22 mouse cellular contexts compared by ENCODE assay signal in the genomic region with DNA sequence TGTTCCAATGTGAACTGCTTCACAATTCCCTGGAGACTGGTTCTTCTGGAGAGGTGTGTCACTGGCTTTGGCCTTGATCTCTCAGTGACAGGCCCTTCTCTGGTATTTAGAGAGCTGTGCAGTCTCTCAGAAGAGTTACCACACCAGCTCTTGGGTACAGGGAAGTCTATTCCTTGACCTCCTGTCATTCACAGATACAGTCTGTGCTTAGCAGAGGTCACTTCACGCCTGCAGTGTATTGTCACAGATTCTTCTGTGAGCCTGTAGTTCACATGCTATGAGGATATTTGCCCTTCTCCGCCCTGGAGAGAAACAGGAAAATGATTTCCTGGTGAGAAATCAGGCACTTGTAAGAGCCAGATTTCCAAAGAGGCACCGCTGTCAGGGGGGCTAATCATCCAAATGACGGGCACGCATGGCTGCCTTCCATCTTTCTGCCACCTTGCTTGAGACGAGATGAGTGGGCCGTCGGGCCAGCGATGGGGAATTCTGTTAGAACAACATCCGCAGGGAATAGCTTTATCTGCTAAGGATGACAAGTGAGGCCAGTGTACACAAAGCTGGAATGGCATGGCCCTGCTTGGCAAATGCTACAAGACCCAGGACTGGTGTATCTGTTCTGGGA.
DNase-seq lines count a peak whose midpoint lies in the region; ATAC-seq and TF ChIP-seq lines count a peak whose summit lies in the region.
"Had no signal": no experiment of that assay in that cellular context is flagged by ENCODE, and none has a peak within 500 bp of the region (broad histone marks: within the 10 kb centered on the region; RNA-seq: fewer than 3 reads in every experiment).

No protein-coding gene starts in this region.

- H3K4me1 ChIP-seq in hindbrain, embryonic 12.5 days: peaks cover 5% of the 10 kb centered on the region; the same call in 1 of the 2 replicates
- 0 out of 2 replicates have a peak, but pooled peaks cover 5% of the 10 kb centered on the region for H3K4me1 ChIP-seq in hindbrain, embryonic 10.5 days (replicated peaks)
- H3K4me1 ChIP-seq in midbrain, postnatal 0 days (ENCODE audit: insufficient read depth, low read length): no peaks in the 10 kb centered on the region; the same call in 1 of the 2 replicates
- peaks cover 12% of the 10 kb centered on the region for H3K4me1 ChIP-seq in midbrain, embryonic 10.5 days
- H3K4me1 ChIP-seq in heart, embryonic 15.5 days (replicated peaks): peaks cover 33% of the 10 kb centered on the region
- H3K4me1 ChIP-seq in hindbrain, postnatal 0 days (ENCODE audit: insufficient read depth, low read length): no peaks in the 10 kb centered on the region
- peaks cover 10% of the 10 kb centered on the region for H3K4me1 ChIP-seq in forebrain, embryonic 15.5 days
- H3K4me1 ChIP-seq: liver, embryonic 13.5 days; lung, embryonic 15.5 days; midbrain, embryonic 15.5 days had no signal

- 63% methylated on average over 10 of the region's 10 CpGs for WGBS in hindbrain, embryonic 12.5 days
- WGBS in hindbrain, embryonic 10.5 days: 83% methylated on average over 10 of the region's 10 CpGs
- WGBS in midbrain, postnatal 0 days: 55% methylated on average over 10 of the region's 10 CpGs
- 87% methylated on average over 10 of the region's 10 CpGs for WGBS in midbrain, embryonic 10.5 days
- WGBS in heart, embryonic 15.5 days: 34% methylated on average over 10 of the region's 10 CpGs
- 41% methylated on average over 10 of the region's 10 CpGs for WGBS in hindbrain, postnatal 0 days
- 54% methylated on average over 10 of the region's 10 CpGs for WGBS in forebrain, embryonic 15.5 days

- no peaks in the 10 kb centered on the region for H3K27me3 ChIP-seq in hindbrain, embryonic 12.5 days
- H3K27me3 ChIP-seq in hindbrain, embryonic 10.5 days (ENCODE audit: insufficient read depth, poor library complexity, severe bottlenecking): no peaks in the 10 kb centered on the region
- no peaks in the 10 kb centered on the region for H3K27me3 ChIP-seq in midbrain, postnatal 0 days (ENCODE audit: insufficient read depth, low read length)
- H3K27me3 ChIP-seq in midbrain, embryonic 10.5 days (ENCODE audit: low read depth, poor library complexity, severe bottlenecking): no peaks in the 10 kb centered on the region
- H3K27me3 ChIP-seq in heart, embryonic 15.5 days: no peaks in the 10 kb centered on the region
- no peaks in the 10 kb centered on the region for H3K27me3 ChIP-seq in hindbrain, postnatal 0 days (ENCODE audit: insufficient read depth, low read length)
- H3K27me3 ChIP-seq in forebrain, embryonic 15.5 days: no peaks in the 10 kb centered on the region
- H3K27me3 ChIP-seq: embryonic facial prominence, embryonic 12.5 days; forebrain, embryonic 13.5 days; limb, embryonic 13.5 days; liver, embryonic 13.5 days; lung, embryonic 15.5 days; midbrain, embryonic 15.5 days had no signal

- no peak for DNase-seq in hindbrain, embryonic 10.5 days (ENCODE audit: low spot score)
- peak; percentile 32 for DNase-seq in midbrain, postnatal 0 days (ENCODE audit: low spot score)
- DNase-seq in midbrain, embryonic 10.5 days (ENCODE audit: low spot score): no peak
- DNase-seq in hindbrain, postnatal 0 days (ENCODE audit: low spot score): peak; percentile 42
- DNase-seq: adrenal gland, postnatal 36 days; cerebellum, adult 8-10 months; gastrocnemius, postnatal 10 days; kidney, adult 9 months; kidney, postnatal 25 days; liver, embryonic 13.5 days; right cerebral cortex, adult 18-20 months; thymus, postnatal 36 days had no signal

- H3K27ac ChIP-seq in hindbrain, embryonic 12.5 days: peak overlapping the region; percentile 52; the same call in 1 of the 2 replicates
- no peak overlapping the region for H3K27ac ChIP-seq in hindbrain, embryonic 10.5 days
- H3K27ac ChIP-seq in midbrain, postnatal 0 days (ENCODE audit: low read depth, low read length): no peak overlapping the region
- no peak overlapping the region for H3K27ac ChIP-seq in midbrain, embryonic 10.5 days (replicated peaks)
- peak overlapping the region; percentile 52 for H3K27ac ChIP-seq in heart, embryonic 15.5 days
- no peak overlapping the region for H3K27ac ChIP-seq in hindbrain, postnatal 0 days
- H3K27ac ChIP-seq in forebrain, embryonic 15.5 days (replicated peaks): no peak overlapping the region
- H3K27ac ChIP-seq: embryonic facial prominence, embryonic 12.5 days; forebrain, embryonic 13.5 days; heart, adult 2 months; limb, embryonic 13.5 days; liver, embryonic 13.5 days; lung, embryonic 15.5 days; midbrain, embryonic 15.5 days had no signal

- no peaks in the 10 kb centered on the region for H3K9me3 ChIP-seq in hindbrain, embryonic 12.5 days (replicated peaks)
- H3K9me3 ChIP-seq in hindbrain, embryonic 10.5 days: no peaks in the 10 kb centered on the region
- H3K9me3 ChIP-seq in midbrain, postnatal 0 days (ENCODE audit: low read length): no peaks in the 10 kb centered on the region
- H3K9me3 ChIP-seq in midbrain, embryonic 10.5 days (replicated peaks): no peaks in the 10 kb centered on the region
- no peaks in the 10 kb centered on the region for H3K9me3 ChIP-seq in heart, embryonic 15.5 days (replicated peaks)
- no peaks in the 10 kb centered on the region for H3K9me3 ChIP-seq in hindbrain, postnatal 0 days (ENCODE audit: low read length)
- H3K9me3 ChIP-seq in forebrain, embryonic 15.5 days: no peaks in the 10 kb centered on the region
- H3K9me3 ChIP-seq: embryonic facial prominence, embryonic 12.5 days; forebrain, embryonic 13.5 days; limb, embryonic 13.5 days; liver, embryonic 13.5 days; lung, embryonic 15.5 days; midbrain, embryonic 15.5 days had no signal

- no peak overlapping the region for H3K4me2 ChIP-seq in hindbrain, embryonic 12.5 days (replicated peaks)
- no peak overlapping the region for H3K4me2 ChIP-seq in midbrain, postnatal 0 days (ENCODE audit: low read depth, low read length, poor library complexity, severe bottlenecking)
- H3K4me2 ChIP-seq in heart, embryonic 15.5 days: no peak overlapping the region
- no peak overlapping the region for H3K4me2 ChIP-seq in hindbrain, postnatal 0 days (ENCODE audit: low read depth, low read length)
- no peak overlapping the region for H3K4me2 ChIP-seq in forebrain, embryonic 15.5 days (replicated peaks)
- H3K4me2 ChIP-seq: embryonic facial prominence, embryonic 12.5 days; forebrain, embryonic 13.5 days; limb, embryonic 13.5 days; liver, embryonic 13.5 days; lung, embryonic 15.5 days; midbrain, embryonic 15.5 days had no signal

- H3K9ac ChIP-seq in hindbrain, embryonic 12.5 days: no peak overlapping the region
- no peak overlapping the region for H3K9ac ChIP-seq in midbrain, postnatal 0 days (replicated peaks; ENCODE audit: low read length, poor library complexity, severe bottlenecking)
- H3K9ac ChIP-seq in heart, embryonic 15.5 days: no peak overlapping the region
- no peak overlapping the region for H3K9ac ChIP-seq in hindbrain, postnatal 0 days (replicated peaks; ENCODE audit: low read length)
- no peak overlapping the region for H3K9ac ChIP-seq in forebrain, embryonic 15.5 days (replicated peaks)
- H3K9ac ChIP-seq: embryonic facial prominence, embryonic 12.5 days; forebrain, embryonic 13.5 days; limb, embryonic 13.5 days; liver, embryonic 13.5 days; lung, embryonic 15.5 days; midbrain, embryonic 15.5 days had no signal

- ATAC-seq in hindbrain, embryonic 12.5 days (ENCODE audit: low FRiP score): no peak; the same call in 1 of the 2 replicates
- ATAC-seq in midbrain, postnatal 0 days (ENCODE audit: low FRiP score): 0 out of 2 replicates have a peak, but pooled peaks have one; percentile 31
- 0 out of 2 replicates have a peak, but pooled peaks have one; percentile 13 for ATAC-seq in heart, embryonic 15.5 days (replicated peaks; ENCODE audit: insufficient number of reproducible peaks, insufficient read depth, low FRiP score, low read depth)
- ATAC-seq in hindbrain, postnatal 0 days: peak; percentile 61; the same call in 1 of the 2 replicates
- ATAC-seq in forebrain, embryonic 15.5 days (replicated peaks): no peak
- ATAC-seq: forebrain, embryonic 13.5 days; midbrain, embryonic 15.5 days had no signal

- no peaks in the 10 kb centered on the region for H3K36me3 ChIP-seq in hindbrain, embryonic 12.5 days
- H3K36me3 ChIP-seq in hindbrain, embryonic 10.5 days: no peaks in the 10 kb centered on the region
- no peaks in the 10 kb centered on the region for H3K36me3 ChIP-seq in midbrain, postnatal 0 days (ENCODE audit: insufficient read depth, low read length)
- no peaks in the 10 kb centered on the region for H3K36me3 ChIP-seq in midbrain, embryonic 10.5 days
- H3K36me3 ChIP-seq in heart, embryonic 15.5 days: no peaks in the 10 kb centered on the region
- H3K36me3 ChIP-seq in hindbrain, postnatal 0 days (ENCODE audit: insufficient read depth, low read length): no peaks in the 10 kb centered on the region
- no peaks in the 10 kb centered on the region for H3K36me3 ChIP-seq in forebrain, embryonic 15.5 days
- H3K36me3 ChIP-seq: embryonic facial prominence, embryonic 12.5 days; limb, embryonic 13.5 days; liver, embryonic 13.5 days; lung, embryonic 15.5 days; midbrain, embryonic 15.5 days had no signal

- no peak overlapping the region for H3K4me3 ChIP-seq in hindbrain, embryonic 12.5 days
- no peak overlapping the region for H3K4me3 ChIP-seq in hindbrain, embryonic 10.5 days
- no peak overlapping the region for H3K4me3 ChIP-seq in midbrain, postnatal 0 days (ENCODE audit: low read depth, low read length)
- no peak overlapping the region for H3K4me3 ChIP-seq in midbrain, embryonic 10.5 days
- H3K4me3 ChIP-seq in heart, embryonic 15.5 days: no peak overlapping the region
- no peak overlapping the region for H3K4me3 ChIP-seq in hindbrain, postnatal 0 days (ENCODE audit: low read length)
- no peak overlapping the region for H3K4me3 ChIP-seq in forebrain, embryonic 15.5 days
- H3K4me3 ChIP-seq: embryonic facial prominence, embryonic 12.5 days; erythroblast, embryonic 14.5 days; forebrain, embryonic 13.5 days; heart, adult 2 months; limb, embryonic 13.5 days; liver, embryonic 13.5 days; lung, embryonic 15.5 days; midbrain, embryonic 15.5 days had no signal

- no peak for TF ChIP-seq CTCF in midbrain, postnatal 0 days (IDR thresholded peaks at IDR 0.05)
- TF ChIP-seq CTCF in hindbrain, postnatal 0 days (IDR thresholded peaks at IDR 0.05; ENCODE audit: low read depth): no peak

Comparison
In these comparisons a context has a peak if more than half of its experiments do, and no peak if none do; other contexts are left out.
1. ATAC-seq: peak in midbrain, postnatal 0 days (single experiment), heart, embryonic 15.5 days (single experiment) and hindbrain, postnatal 0 days (single experiment); none in hindbrain, embryonic 12.5 days (single experiment) and forebrain, embryonic 15.5 days (single experiment).
2. H3K27ac ChIP-seq: peak in hindbrain, embryonic 12.5 days (single experiment) and heart, embryonic 15.5 days (single experiment); none in hindbrain, embryonic 10.5 days (single experiment), midbrain, postnatal 0 days (single experiment), midbrain, embryonic 10.5 days (single experiment), hindbrain, postnatal 0 days (single experiment) and forebrain, embryonic 15.5 days (single experiment).
3. DNase-seq: peak in midbrain, postnatal 0 days (single experiment) and hindbrain, postnatal 0 days (single experiment); none in hindbrain, embryonic 10.5 days (single experiment) and midbrain, embryonic 10.5 days (single experiment).